Mouse (Mus musculus) retina, postnatal 1 day (tissue): Measurements from ENCODE around the gene Caap1.

ENCODE experiments used
- DNase-seq: peaks from one replicate; pipeline ENCODE4 v3.0.0-alpha.2; 2012

Gene Caap1

DNA sequence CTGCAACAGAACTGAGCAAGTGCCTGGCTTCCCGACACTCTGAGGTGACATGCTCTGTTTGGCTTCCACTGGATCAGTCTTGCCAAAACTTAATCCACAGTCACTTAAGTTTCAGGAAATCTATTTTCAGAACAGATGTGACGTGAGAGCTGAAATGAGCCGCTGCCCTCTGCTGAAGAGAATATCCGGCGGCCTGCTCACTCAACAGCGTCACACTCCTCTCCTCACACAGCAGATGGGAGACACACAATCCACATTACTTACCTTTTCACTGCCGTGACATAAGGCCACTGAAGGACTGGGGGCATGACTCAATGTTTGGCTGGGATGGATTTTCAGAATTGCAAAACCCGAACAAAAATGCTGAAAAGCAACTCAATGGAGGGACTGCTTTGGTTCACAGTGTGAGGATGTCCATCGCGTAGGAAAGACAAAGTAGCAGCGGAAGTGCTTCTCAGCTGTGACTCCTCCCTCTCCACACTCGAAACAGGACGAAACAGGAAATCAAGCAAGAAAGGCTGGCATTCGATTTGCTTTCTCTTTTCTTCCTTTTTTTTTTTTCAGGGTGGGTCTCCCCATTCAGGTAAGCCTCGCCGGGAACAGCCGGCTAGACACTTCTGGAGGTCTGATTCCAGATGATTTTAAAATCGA, 79.7 kb downstream of the Caap1 start:
- DNase-seq, result no peak

DNA sequence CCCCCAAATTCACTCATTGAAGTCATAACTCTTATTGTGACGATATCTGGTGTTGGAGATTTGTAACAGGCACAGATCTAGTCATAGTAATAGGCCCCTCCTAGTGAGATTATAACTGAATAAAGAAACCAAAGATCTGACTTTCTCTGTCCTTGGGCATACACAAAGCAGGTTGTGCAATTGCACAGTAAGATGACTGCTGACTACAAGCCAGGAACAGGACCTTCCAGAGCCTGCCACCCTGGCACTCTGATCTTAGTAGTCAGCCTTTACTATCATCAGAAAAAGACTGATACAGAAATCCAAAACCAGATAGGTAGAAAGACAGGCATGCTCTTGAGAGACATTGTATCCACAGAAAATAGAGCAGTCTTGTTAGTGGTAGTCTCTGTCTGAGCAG, 83.3 kb downstream of the Caap1 start:
- DNase-seq, result no peak

DNA sequence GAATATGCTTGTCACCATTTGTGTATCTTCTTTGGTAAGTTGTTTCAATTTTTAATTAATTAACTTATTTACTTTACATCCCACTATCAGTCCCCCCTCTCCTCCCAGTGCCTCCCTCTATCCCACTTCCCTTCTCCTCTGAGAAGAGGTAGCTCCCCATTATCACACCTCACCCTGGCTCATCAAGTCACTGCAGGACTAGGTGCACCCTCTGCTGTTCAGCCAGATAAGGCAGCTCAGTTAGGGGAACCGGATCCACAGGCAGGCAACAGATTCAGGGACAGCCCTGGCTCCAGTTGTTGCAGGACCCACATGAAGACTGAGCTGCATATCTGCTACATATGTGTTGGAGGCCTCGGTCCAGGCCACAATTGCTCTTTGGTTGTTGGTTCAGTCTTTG, 97.2 kb downstream of the Caap1 start:
- no peak for DNase-seq

DNA sequence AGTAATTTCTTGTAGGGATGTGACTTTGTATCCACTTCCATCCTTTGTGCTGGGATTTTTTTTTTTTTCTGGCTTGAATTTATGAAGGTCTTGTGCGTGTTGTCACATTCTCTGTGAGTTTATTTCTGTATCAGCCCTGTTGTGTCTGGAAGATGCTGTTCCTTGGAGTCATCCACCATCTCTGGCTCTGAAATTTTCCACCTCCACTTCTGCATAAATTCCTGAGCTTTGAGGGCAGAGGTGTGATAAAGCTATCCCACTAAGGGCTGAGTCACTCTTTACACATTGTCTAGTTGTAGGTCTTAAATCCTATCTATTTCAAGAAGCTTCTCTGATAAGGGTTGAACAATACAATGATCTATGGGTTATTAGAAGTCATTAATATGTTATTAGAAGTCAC, 101.7 kb downstream of the Caap1 start:
- DNase-seq, result no peak
